Mouse (Mus musculus): Measurements from ENCODE around the gene Litaf. TPM values are rescaled to one million over a fixed set of nuclear protein-coding genes. Genes with fewer than 3 reads are reported as not detected.

The Litaf gene
- polyA plus RNA-seq (2017; shearing (Covaris generic)), result 33.7 TPM

GRCm38 (mm10) chr16:11066029-11066832 lies at the start of gene Litaf:
Gene Litaf, minus strand, starts transcription at chr16:11066157.

DNA sequence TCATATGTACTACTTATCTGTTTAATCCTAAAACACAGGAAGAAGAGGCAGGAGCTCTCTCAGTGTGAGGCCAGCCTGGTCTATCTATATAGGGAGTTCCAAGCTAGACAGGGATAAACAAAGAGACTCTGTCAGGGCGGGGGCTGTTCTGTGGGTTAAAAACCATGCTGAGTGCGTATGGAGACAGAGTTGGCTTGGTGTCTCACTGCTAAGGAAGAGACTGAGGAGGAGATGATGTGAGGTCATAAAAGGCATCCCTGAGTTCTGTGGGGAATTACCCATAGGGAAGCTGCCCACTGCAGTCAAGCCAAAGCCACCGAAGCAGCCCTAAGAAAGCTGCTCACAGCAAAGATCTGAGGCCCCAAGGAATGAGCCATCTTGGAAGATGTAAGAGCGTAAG lies 5.3 kb downstream of the Litaf start, which contains the start of gene Snn:
Snn (plus strand) TSS at position 301 of the 400 bp plus-strand sequence.

Other genes starting within 250 kb of the Litaf start
- gene Rmi2, start 231.1 kb downstream of the Litaf start, polyA plus RNA-seq (2017; shearing (Covaris generic)), result 0.45 TPM
- gene Snn, start 5.2 kb downstream of the Litaf start, polyA plus RNA-seq (2017; shearing (Covaris generic)), result 2.3 TPM
- gene Txndc11, start 68.5 kb upstream of the Litaf start, polyA plus RNA-seq (2017; shearing (Covaris generic)), result 12.4 TPM
- gene Zc3h7a, start 110.2 kb upstream of the Litaf start, polyA plus RNA-seq (2017; shearing (Covaris generic)), result 443 TPM
- gene Rsl1d1, start 137.2 kb upstream of the Litaf start, polyA plus RNA-seq (2017; shearing (Covaris generic)), result 175 TPM
- gene Gspt1, start 188.2 kb upstream of the Litaf start, polyA plus RNA-seq (2017; shearing (Covaris generic)), result 23.8 TPM
- not detected for gene Tnfrsf17, start 247.7 kb upstream of the Litaf start, polyA plus RNA-seq (2017; shearing (Covaris generic))

Data from inflammation-experienced regulatory T-cells, adult 16 weeks (primary cell).